Mouse (Mus musculus) liver, postnatal 0 days (tissue): ENCODE data around the gene Sipa1l1.

Experiments used
- CTCF ChIP-seq: sonication (generic); IDR thresholded peaks from 2 replicates; pipeline ENCODE4 v1.5.1; 2016; ENCODE audit warnings: antibody characterized with exemption, low read depth
- EP300 ChIP-seq: IDR thresholded peaks from 2 replicates; pipeline ENCODE4 v1.6.1; 2016; ENCODE audit warnings: antibody characterized with exemption, low read depth, mild to moderate bottlenecking

GRCm38 (mm10) chr12:82397193-82397592 is 228.1 kb downstream of the Sipa1l1 start:
- TF ChIP-seq CTCF (peak; percentile 50), EP300 (no peak)
